Mouse (Mus musculus): ENCODE results near the gene Rapgef3. TPM values are rescaled to one million over a fixed set of nuclear protein-coding genes. Genes with fewer than 3 reads are reported as not detected.

Gene Rapgef3
- total and polyA plus RNA-seq, 3 experiments, result 2.5 to 3.4 (median 3.2) TPM

GRCm38 (mm10) chr15:97787799-97788667, 20.3 kb upstream of the Rapgef3 start:
- Histone ChIP-seq H3K27ac (ENCODE audit: insufficient read depth, low read depth) (no peak overlapping the region; the same call in 1 of the 2 replicates), H3K36me3 (replicated peaks in 1 of 2; ENCODE audit: control insufficient read depth in 1 of 2, insufficient read depth in 1 of 2, low read length in 1 of 2) (peaks cover 29 to 58% of the 10 kb centered on the region in 2 experiments), H3K9me3 (replicated peaks; ENCODE audit: low read length) (no peaks in the 10 kb centered on the region), H3K4me1 (ENCODE audit: control insufficient read depth in 1 of 2, insufficient read depth in 2 of 2) (peaks cover 21 to 60% of the 10 kb centered on the region in 2 experiments), H3K9ac (ENCODE audit: insufficient read depth, low read depth) (no peak overlapping the region), H3K79me2 (replicated peaks; ENCODE audit: control insufficient read depth, extremely low read depth, insufficient read depth, poor library complexity, severe bottlenecking) (peaks cover 9% of the 10 kb centered on the region), H3K27me3 (replicated peaks) (no peaks in the 10 kb centered on the region), H3K4me2 (ENCODE audit: insufficient read depth, low read depth, poor library complexity, severe bottlenecking) (no peak overlapping the region), H3K4me3 (replicated peaks in 1 of 3; ENCODE audit: low read depth in 2 of 3, low read length in 2 of 3, poor library complexity in 1 of 3) (no peak overlapping the region)
- TF ChIP-seq RAD21 (IDR thresholded peaks at IDR 0.05; ENCODE audit: low read depth, low read length) (no peak), POLR2AphosphoS2 (IDR thresholded peaks at IDR 0.05; ENCODE audit: low read depth, low read length) (peak; percentile 80), MXI1 (IDR thresholded peaks at IDR 0.05; ENCODE audit: low read depth, low read length) (no peak), MAX (IDR thresholded peaks at IDR 0.05; ENCODE audit: low read length) (no peak)
- no peak for DNase-seq (ENCODE audit: extremely low read depth)
- dilution Hi-C loops (cut with MboI; ENCODE audit: extremely low pct_ligation_motif_present, extremely low pct_unique_long_range_greater_than_20kb, low sequenced_read_pairs) (loop anchor here (25.0 kb wide), 1 partner anchor 174 kb away; the partner anchor contains the start of gene Tmem106c), in situ Hi-C loops (cut with MboI; ENCODE audit: low pct_ligation_motif_present, low pct_unique_long_range_greater_than_20kb, low sequenced_read_pairs) (no loop called here)

GRCm38 (mm10) chr15:97787148-97787798, 19.5 kb upstream of the Rapgef3 start:
- Histone ChIP-seq H3K9ac (ENCODE audit: insufficient read depth, low read depth) (no peak overlapping the region), H3K36me3 (replicated peaks in 1 of 2; ENCODE audit: control insufficient read depth in 1 of 2, insufficient read depth in 1 of 2, low read length in 1 of 2) (peaks cover 24 to 50% of the 10 kb centered on the region in 2 experiments), H3K4me2 (ENCODE audit: insufficient read depth, low read depth, poor library complexity, severe bottlenecking) (peak overlapping the region; percentile 37), H3K27ac (ENCODE audit: insufficient read depth, low read depth) (peak overlapping the region; percentile 30), H3K4me1 (ENCODE audit: control insufficient read depth in 1 of 2, insufficient read depth in 2 of 2) (peaks cover 21 to 67% of the 10 kb centered on the region in 2 experiments), H3K4me3 (replicated peaks in 1 of 3; ENCODE audit: low read depth in 2 of 3, low read length in 2 of 3, poor library complexity in 1 of 3) (no peak overlapping the region), H3K27me3 (replicated peaks) (no peaks in the 10 kb centered on the region), H3K9me3 (replicated peaks; ENCODE audit: low read length) (no peaks in the 10 kb centered on the region), H3K79me2 (replicated peaks; ENCODE audit: control insufficient read depth, extremely low read depth, insufficient read depth, poor library complexity, severe bottlenecking) (peaks cover 9% of the 10 kb centered on the region)
- in situ Hi-C loops (cut with MboI; ENCODE audit: low pct_ligation_motif_present, low pct_unique_long_range_greater_than_20kb, low sequenced_read_pairs), result no loop called here
- no peak for TF ChIP-seq USF1 (IDR thresholded peaks at IDR 0.05; ENCODE audit: low read depth, low read length)
- TF ChIP-seq TCF12 (IDR thresholded peaks at IDR 0.05; ENCODE audit: low read depth, low read length), result no peak
- no peak for TF ChIP-seq ZC3H11A (IDR thresholded peaks at IDR 0.05; ENCODE audit: low read depth, low read length)
- no peak for TF ChIP-seq RAD21 (IDR thresholded peaks at IDR 0.05; ENCODE audit: low read depth, low read length)
- TF ChIP-seq EP300 (IDR thresholded peaks at IDR 0.05; ENCODE audit: low read length), result no peak
- no peak for TF ChIP-seq SIN3A (IDR thresholded peaks at IDR 0.05; ENCODE audit: low read length)
- TF ChIP-seq CHD2 (IDR thresholded peaks at IDR 0.05; ENCODE audit: low read length), result no peak
- TF ChIP-seq CHD1 (IDR thresholded peaks at IDR 0.05; ENCODE audit: low read depth, low read length), result no peak
- no peak for TF ChIP-seq MEF2A (IDR thresholded peaks at IDR 0.05; ENCODE audit: borderline replicate concordance, low read depth, low read length)
- TF ChIP-seq PAX5 (IDR thresholded peaks at IDR 0.05; ENCODE audit: low read length), result no peak
- TF ChIP-seq HCFC1 (IDR thresholded peaks at IDR 0.05; ENCODE audit: low read depth, low read length), result no peak
- TF ChIP-seq KAT2A (IDR thresholded peaks at IDR 0.05; ENCODE audit: insufficient replicate concordance, low read length), result no peak
- no peak for TF ChIP-seq JUN (IDR thresholded peaks at IDR 0.05; ENCODE audit: insufficient read depth, low read depth, low read length)
- TF ChIP-seq SMC3 (IDR thresholded peaks at IDR 0.05; ENCODE audit: low read depth, low read length), result no peak
- no peak for TF ChIP-seq ZMIZ1 (IDR thresholded peaks at IDR 0.05; ENCODE audit: low read depth, low read length)
- DNase-seq (ENCODE audit: extremely low read depth), result no peak
- dilution Hi-C loops (cut with MboI; ENCODE audit: extremely low pct_ligation_motif_present, extremely low pct_unique_long_range_greater_than_20kb, low sequenced_read_pairs), result loop anchor here (25.0 kb wide), 1 partner anchor 175 kb away; the partner anchor contains the start of gene Tmem106c
